26 mouse cellular contexts compared by ENCODE assay signal in genomic region chr1:54757291-54757690, GRCm38 (mm10).
A peak's percentile ranks its signal among the peaks of the same experiment; 100 is the strongest.
DNase-seq lines count a peak whose midpoint lies in the region; ATAC-seq and TF ChIP-seq lines count a peak whose summit lies in the region.
"Had no signal": no experiment of that assay in that cellular context is flagged by ENCODE, and none has a peak within 500 bp of the region (broad histone marks: within the 10 kb centered on the region; RNA-seq: fewer than 3 reads in every experiment).

No protein-coding gene starts in this region.

- no peak overlapping the region for H3K4me3 ChIP-seq in liver, adult 2 months (ENCODE audit: insufficient read depth, low read depth, low read length)
- no peak overlapping the region for H3K4me3 ChIP-seq in liver, embryonic 12.5 days
- no peak overlapping the region for H3K4me3 ChIP-seq in intestine, embryonic 16.5 days (ENCODE audit: low read length)
- H3K4me3 ChIP-seq: embryonic facial prominence, embryonic 10.5 days; embryonic facial prominence, embryonic 12.5 days; erythroblast, embryonic 14.5 days; forebrain, embryonic 13.5 days; forebrain, embryonic 15.5 days had no signal

- no peaks in the 10 kb centered on the region for H3K27me3 ChIP-seq in liver, adult 2 months (ENCODE audit: control insufficient read depth, insufficient read depth, low read length)
- H3K27me3 ChIP-seq in liver, embryonic 12.5 days (replicated peaks), result no peaks in the 10 kb centered on the region
- H3K27me3 ChIP-seq in intestine, embryonic 16.5 days (replicated peaks; ENCODE audit: control insufficient read depth, insufficient read depth, low read length), result no peaks in the 10 kb centered on the region
- H3K27me3 ChIP-seq: CH12.LX; embryonic facial prominence, embryonic 12.5 days; forebrain, embryonic 13.5 days; forebrain, embryonic 15.5 days; Patski had no signal

- no peaks in the 10 kb centered on the region for H3K79me2 ChIP-seq in liver, adult 2 months (ENCODE audit: control insufficient read depth, insufficient read depth, low read length)

- no peak overlapping the region for H3K4me2 ChIP-seq in liver, embryonic 12.5 days
- H3K4me2 ChIP-seq in intestine, embryonic 16.5 days (ENCODE audit: low read depth, low read length), result no peak overlapping the region
- H3K4me2 ChIP-seq: embryonic facial prominence, embryonic 12.5 days; forebrain, embryonic 13.5 days; forebrain, embryonic 15.5 days had no signal

- H3K9ac ChIP-seq in liver, adult 2 months (ENCODE audit: low read depth, low read length), result no peak overlapping the region
- H3K9ac ChIP-seq in liver, embryonic 12.5 days, result no peak overlapping the region
- no peak overlapping the region for H3K9ac ChIP-seq in intestine, embryonic 16.5 days (ENCODE audit: low read depth, low read length)
- H3K9ac ChIP-seq: embryonic facial prominence, embryonic 12.5 days; forebrain, embryonic 13.5 days; forebrain, embryonic 15.5 days; forebrain, postnatal 0 days had no signal

- WGBS in liver, adult 2 months, result 63% methylated on average over 3 of the region's 3 CpGs
- 57% methylated on average over 3 of the region's 3 CpGs for WGBS in liver, embryonic 12.5 days (ENCODE audit: insufficient replicate concordance)
- 72% methylated on average over 3 of the region's 3 CpGs for WGBS in intestine, embryonic 16.5 days

- no peaks in the 10 kb centered on the region for H3K9me3 ChIP-seq in liver, embryonic 12.5 days (replicated peaks)
- no peaks in the 10 kb centered on the region for H3K9me3 ChIP-seq in intestine, embryonic 16.5 days (ENCODE audit: control insufficient read depth, low read length)
- H3K9me3 ChIP-seq: embryonic facial prominence, embryonic 10.5 days; embryonic facial prominence, embryonic 12.5 days; forebrain, embryonic 13.5 days; forebrain, embryonic 15.5 days; G1E had no signal

- peak; percentile 9 for DNase-seq in liver, adult 2 months (ENCODE audit: extremely low read depth, low read depth, low spot score)
- peak; percentile 40 for DNase-seq in adipocyte (ENCODE audit: low spot score)
- DNase-seq in adrenal gland, postnatal 14 days, result no peak
- DNase-seq: adrenal gland, adult 2 months; adrenal gland, postnatal 10 days; adrenal gland, postnatal 36 days; B cell, adult 2 months; cerebellum, adult 11-12 months; cerebellum, adult 2 months; cerebellum, adult 9-10 months; cerebellum, postnatal 10 days; cerebellum, postnatal 25 days; forebrain, postnatal 0 days had no signal

- no peak for TF ChIP-seq POLR2A in liver, adult 2 months (IDR thresholded peaks at IDR 0.05; ENCODE audit: extremely low read depth, insufficient read depth, low read length)

- no peak for TF ChIP-seq CTCF in liver, adult 2 months (IDR thresholded peaks at IDR 0.05; ENCODE audit: low read depth, low read length)

- H3K27ac ChIP-seq in liver, adult 2 months (replicated peaks; ENCODE audit: insufficient read depth, low read depth, low read length), result no peak overlapping the region
- no peak overlapping the region for H3K27ac ChIP-seq in liver, embryonic 12.5 days
- peak overlapping the region; percentile 45 for H3K27ac ChIP-seq in intestine, embryonic 16.5 days (ENCODE audit: low read length)
- H3K27ac ChIP-seq: embryonic facial prominence, embryonic 10.5 days; embryonic facial prominence, embryonic 12.5 days; forebrain, embryonic 13.5 days; forebrain, embryonic 15.5 days had no signal

- no peak for ATAC-seq in liver, embryonic 12.5 days
- peak; percentile 94 for ATAC-seq in intestine, embryonic 16.5 days
- ATAC-seq in erythroblast, adult 5-6 weeks (replicated peaks; ENCODE audit: low FRiP score, poor library complexity, severe bottlenecking), result no peak
- ATAC-seq: activated CD4-positive, CD25-positive, alpha-beta regulatory T cell, adult 4 months; CD4-positive, CD25-positive, alpha-beta regulatory T cell, adult 4 months; forebrain, embryonic 13.5 days; forebrain, embryonic 15.5 days; forebrain, postnatal 0 days; Patski had no signal

- no peaks in the 10 kb centered on the region for H3K4me1 ChIP-seq in liver, adult 2 months (ENCODE audit: control insufficient read depth, insufficient read depth, low read length)
- H3K4me1 ChIP-seq in liver, embryonic 12.5 days, result no peaks in the 10 kb centered on the region
- H3K4me1 ChIP-seq in intestine, embryonic 16.5 days (ENCODE audit: control insufficient read depth, insufficient read depth, low read length), result peaks cover 2% of the 10 kb centered on the region; the same call in 1 of the 2 replicates
- H3K4me1 ChIP-seq: embryonic facial prominence, embryonic 10.5 days; embryonic facial prominence, embryonic 12.5 days had no signal

- peaks cover 2% of the 10 kb centered on the region; the same call in 1 of the 2 replicates for H3K36me3 ChIP-seq in liver, adult 2 months (ENCODE audit: control insufficient read depth, insufficient read depth, low read length)
- H3K36me3 ChIP-seq in liver, embryonic 12.5 days, result 0 out of 2 replicates have a peak, but pooled peaks cover 9% of the 10 kb centered on the region
- no peaks in the 10 kb centered on the region for H3K36me3 ChIP-seq in intestine, embryonic 16.5 days (ENCODE audit: control insufficient read depth, insufficient read depth, low read length)
- H3K36me3 ChIP-seq: forebrain, embryonic 15.5 days; G1E had no signal
